27 mouse cellular contexts compared by ENCODE assay signal in the genomic region with DNA sequence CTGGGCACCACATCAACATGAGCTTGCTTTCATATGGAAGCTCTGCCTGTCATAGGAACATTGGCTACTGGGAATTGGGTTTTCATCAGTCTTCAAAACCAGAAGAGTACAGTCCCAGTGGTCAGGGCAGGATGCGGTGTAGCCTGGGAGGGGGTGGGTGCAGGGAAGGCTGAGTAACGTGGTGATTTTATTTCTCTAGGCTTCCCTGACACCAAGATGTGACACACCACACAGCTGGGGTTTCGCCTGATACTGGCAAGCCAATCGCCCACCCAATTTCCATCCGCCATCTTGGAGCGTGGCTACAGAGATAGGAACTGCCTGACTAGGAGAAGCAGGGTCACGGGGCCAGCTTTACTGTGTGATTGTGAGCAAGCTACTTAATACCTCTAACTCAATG. TPM values are rescaled to one million over a fixed set of nuclear protein-coding genes. Genes with fewer than 3 reads are reported as not detected.
DNase-seq lines count a peak whose midpoint lies in the region; ATAC-seq lines count a peak whose summit lies in the region.
"Had no signal": no experiment of that assay in that cellular context is flagged by ENCODE, and none has a peak within 500 bp of the region (broad histone marks: within the 10 kb centered on the region; RNA-seq: fewer than 3 reads in every experiment).

No protein-coding gene starts in this region.

- H3K9ac ChIP-seq in liver, embryonic 12.5 days: no peak overlapping the region
- H3K9ac ChIP-seq in kidney, embryonic 14.5 days (ENCODE audit: low read depth, low read length): no peak overlapping the region
- H3K9ac ChIP-seq: limb, embryonic 13.5 days; lung, embryonic 15.5 days had no signal

- 90% methylated on average over 7 of the region's 7 CpGs for WGBS in heart, embryonic 10.5 days
- 51% methylated on average over 7 of the region's 7 CpGs for WGBS in liver, embryonic 12.5 days (ENCODE audit: insufficient replicate concordance)
- WGBS in macrophage (ENCODE audit: missing documents): 79% methylated on average over 7 of the region's 7 CpGs
- whole genome bisulfite sequencing in kidney, embryonic 14.5 days: 89% methylated on average over 7 of the region's 7 CpGs

- H3K4me2 ChIP-seq in liver, embryonic 12.5 days: peak overlapping the region; percentile 88
- H3K4me2 ChIP-seq in kidney, embryonic 14.5 days (replicated peaks; ENCODE audit: low read depth, low read length): no peak overlapping the region
- H3K4me2 ChIP-seq: limb, embryonic 13.5 days; lung, embryonic 15.5 days; midbrain, embryonic 11.5 days had no signal

- ATAC-seq in liver, embryonic 12.5 days: no peak
- no peak for ATAC-seq in kidney, embryonic 14.5 days (ENCODE audit: low FRiP score, low TSS enrichment)
- ATAC-seq: forebrain, embryonic 16.5 days; hindbrain, postnatal 0 days had no signal

- no peaks in the 10 kb centered on the region for H3K36me3 ChIP-seq in heart, embryonic 10.5 days
- H3K36me3 ChIP-seq in liver, embryonic 12.5 days: no peaks in the 10 kb centered on the region
- no peaks in the 10 kb centered on the region for H3K36me3 ChIP-seq in macrophage (ENCODE audit: inconsistent target)
- no peaks in the 10 kb centered on the region for H3K36me3 ChIP-seq in kidney, embryonic 14.5 days (ENCODE audit: control insufficient read depth, insufficient read depth, low read length)
- H3K36me3 ChIP-seq: forebrain, embryonic 10.5 days; limb, embryonic 13.5 days; lung, embryonic 15.5 days had no signal

- peaks cover 94% of the 10 kb centered on the region for H3K4me1 ChIP-seq in heart, embryonic 10.5 days
- H3K4me1 ChIP-seq in liver, embryonic 12.5 days: peaks cover 100% of the 10 kb centered on the region
- H3K4me1 ChIP-seq in kidney, embryonic 14.5 days (ENCODE audit: control insufficient read depth, insufficient read depth, low read length): peaks cover 59% of the 10 kb centered on the region

- DNase-seq in heart, embryonic 10.5 days (ENCODE audit: low spot score): no peak
- DNase-seq in heart, adult 18-20 months: no peak
- DNase-seq in CD4-positive helper T cell, adult 2 months (ENCODE audit: low read depth, low spot score): peak; percentile 60
- no peak for DNase-seq in kidney, postnatal 4 days
- DNase-seq: adrenal gland, adult 2 months; B cell, adult 2 months; gastrocnemius, postnatal 36 days; layer of hippocampus, postnatal 36 days; right cerebral cortex, postnatal 14 days; thymus, adult 2 months had no signal

- H3K27ac ChIP-seq in heart, embryonic 10.5 days: 0 out of 2 replicates have a peak overlapping the region, but pooled peaks have one; percentile 48
- H3K27ac ChIP-seq in liver, embryonic 12.5 days: peak overlapping the region; percentile 93
- H3K27ac ChIP-seq in macrophage: peak overlapping the region; percentile 100
- no peak overlapping the region for H3K27ac ChIP-seq in kidney, embryonic 14.5 days (ENCODE audit: low read depth, low read length)
- H3K27ac ChIP-seq: layer of hippocampus, adult 2 months; limb, embryonic 13.5 days; stomach, postnatal 0 days had no signal

- H3K4me3 ChIP-seq in heart, embryonic 10.5 days: no peak overlapping the region
- no peak overlapping the region for H3K4me3 ChIP-seq in liver, embryonic 12.5 days
- H3K4me3 ChIP-seq in macrophage (ENCODE audit: inconsistent target): no peak overlapping the region
- no peak overlapping the region for H3K4me3 ChIP-seq in kidney, embryonic 14.5 days (ENCODE audit: low read length)
- H3K4me3 ChIP-seq: forebrain, embryonic 10.5 days; layer of hippocampus, adult 2 months; limb, embryonic 13.5 days; lung, embryonic 15.5 days had no signal

- peaks cover 86% of the 10 kb centered on the region for H3K79me2 ChIP-seq in macrophage (ENCODE audit: inconsistent target)

- no peaks in the 10 kb centered on the region for H3K27me3 ChIP-seq in heart, embryonic 10.5 days (ENCODE audit: insufficient read depth, poor library complexity, severe bottlenecking)
- no peaks in the 10 kb centered on the region for H3K27me3 ChIP-seq in liver, embryonic 12.5 days (replicated peaks)
- H3K27me3 ChIP-seq in kidney, embryonic 14.5 days (ENCODE audit: control insufficient read depth, insufficient read depth, low read length): no peaks in the 10 kb centered on the region; the same call in 1 of the 2 replicates
- H3K27me3 ChIP-seq: lung, embryonic 15.5 days had no signal

- H3K9me3 ChIP-seq in heart, embryonic 10.5 days: no peaks in the 10 kb centered on the region
- H3K9me3 ChIP-seq in liver, embryonic 12.5 days (replicated peaks): no peaks in the 10 kb centered on the region
- H3K9me3 ChIP-seq in kidney, embryonic 14.5 days (ENCODE audit: control insufficient read depth, low read length): no peaks in the 10 kb centered on the region
- H3K9me3 ChIP-seq: forebrain, embryonic 10.5 days; limb, embryonic 13.5 days; lung, embryonic 15.5 days had no signal

RNA-seq across cellular contexts. Expression of a gene that starts 8.2 kb away (rescaled TPM):
- 6.7 and 8.7 TPM in 2 replicates for polyA plus RNA-seq in heart, embryonic 10.5 days (2016; fragmentation: Nextera tagmentation; extraction: Ambion mirVana)
- total RNA-seq in heart, adult 18-20 months (2021): 10 to 100 TPM; 10.6 to 11.5 TPM
- polyA plus RNA-seq in liver, embryonic 12.5 days (2016; fragmentation: Nextera tagmentation; extraction: Ambion mirVana): 8.0 and 8.5 TPM in 2 replicates
- total RNA-seq in macrophage (2018; cell fraction: chromatin; rRNA removed): 100 to 1,000 TPM in 25 of 26 experiments, 10 to 100 TPM in 1; 94.6 to 827 (median 311) TPM
- total RNA-seq in macrophage (2018; cell fraction: cytosol; rRNA removed): 100 to 1,000 TPM in 2 of 26 experiments, 10 to 100 TPM in 24; 20.5 to 164 (median 49.9) TPM
- 100 to 1,000 TPM in 22 of 26 experiments, 10 to 100 TPM in 4; 71.5 to 628 (median 234) TPM for total RNA-seq in macrophage (2018; cell fraction: nucleus; rRNA removed)
- polyA plus RNA-seq in macrophage (2018): 14.2 to 37.1 TPM (median 21.7 TPM) in 3 replicates
- 5.4 and 7.2 TPM in 2 replicates for polyA plus RNA-seq in kidney, embryonic 14.5 days (2014; fragmentation: Nextera tagmentation; extraction: Ambion mirVana)

RNA-seq across cellular contexts. Expression of a gene that starts 32.4 kb away (rescaled TPM):
- polyA plus RNA-seq in heart, embryonic 10.5 days (2016; fragmentation: Nextera tagmentation; extraction: Ambion mirVana): not detected in 2 replicates
- total RNA-seq in heart, adult 18-20 months (2021): not detected
- polyA plus RNA-seq in liver, embryonic 12.5 days (2016; fragmentation: Nextera tagmentation; extraction: Ambion mirVana): not detected in 2 replicates
- 1 to 10 TPM in 1 of 26 experiments, under 1 TPM in 1, not detected in 24; 0.59 to 1.3 TPM for total RNA-seq in macrophage (2018; cell fraction: chromatin; rRNA removed)
- not detected for total RNA-seq in macrophage (2018; cell fraction: cytosol; rRNA removed)
- 1 to 10 TPM in 1 of 26 experiments, under 1 TPM in 2, not detected in 23; 0.47 to 7.2 (median 0.50) TPM for total RNA-seq in macrophage (2018; cell fraction: nucleus; rRNA removed)
- polyA plus RNA-seq in macrophage (2018): not detected in 3 replicates
- polyA plus RNA-seq in kidney, embryonic 14.5 days (2014; fragmentation: Nextera tagmentation; extraction: Ambion mirVana): not detected in 2 replicates
- total RNA-seq: adrenal gland, adult 2 months; adrenal gland, postnatal 4 days; common myeloid progenitor, adult 5-6 weeks; gastrocnemius, postnatal 36 days; hematopoietic stem cell, adult 5-6 weeks; MEL had no signal
- polyA plus RNA-seq: adrenal gland, adult 2 months; forebrain, embryonic 10.5 days; forebrain, embryonic 16.5 days; heart, embryonic 16.5 days; limb, embryonic 13.5 days; lung, embryonic 15.5 days; midbrain, embryonic 11.5 days; stomach, postnatal 0 days; thymus, adult 2 months had no signal

RNA-seq across cellular contexts. Expression of a gene that starts 34.7 kb away (rescaled TPM):
- 0.60 and 0.78 TPM in 2 replicates for polyA plus RNA-seq in heart, embryonic 10.5 days (2016; fragmentation: Nextera tagmentation; extraction: Ambion mirVana)
- total RNA-seq in heart, adult 18-20 months (2021): 1 to 10 TPM in 1 of 2 experiments, under 1 TPM in 1; 0.62 to 1.6 TPM
- 0.19 and 0.41 TPM in 2 replicates for polyA plus RNA-seq in liver, embryonic 12.5 days (2016; fragmentation: Nextera tagmentation; extraction: Ambion mirVana)
- total RNA-seq in macrophage (2018; cell fraction: chromatin; rRNA removed): not detected
- total RNA-seq in macrophage (2018; cell fraction: cytosol; rRNA removed): not detected
- total RNA-seq in macrophage (2018; cell fraction: nucleus; rRNA removed): not detected
- not detected in 3 replicates for polyA plus RNA-seq in macrophage (2018)
- 1.1 and 1.4 TPM in 2 replicates for polyA plus RNA-seq in kidney, embryonic 14.5 days (2014; fragmentation: Nextera tagmentation; extraction: Ambion mirVana)
- total RNA-seq: common myeloid progenitor, adult 5-6 weeks; midbrain, postnatal 0 days had no signal

RNA-seq across cellular contexts. Expression of a gene that starts 35.4 kb away (rescaled TPM):
- 1.0 and 2.8 TPM in 2 replicates for polyA plus RNA-seq in heart, embryonic 10.5 days (2016; fragmentation: Nextera tagmentation; extraction: Ambion mirVana)
- 10 to 100 TPM; 31.5 to 38.5 TPM for total RNA-seq in heart, adult 18-20 months (2021)
- 0.83 and 1.2 TPM in 2 replicates for polyA plus RNA-seq in liver, embryonic 12.5 days (2016; fragmentation: Nextera tagmentation; extraction: Ambion mirVana)
- total RNA-seq in macrophage (2018; cell fraction: chromatin; rRNA removed): under 1 TPM in 1 of 26 experiments, not detected in 25; 0.44 TPM
- not detected for total RNA-seq in macrophage (2018; cell fraction: cytosol; rRNA removed)
- not detected for total RNA-seq in macrophage (2018; cell fraction: nucleus; rRNA removed)
- polyA plus RNA-seq in macrophage (2018): not detected in 3 replicates
- polyA plus RNA-seq in kidney, embryonic 14.5 days (2014; fragmentation: Nextera tagmentation; extraction: Ambion mirVana): 11.0 and 11.3 TPM in 2 replicates
- total RNA-seq: common myeloid progenitor, adult 5-6 weeks; hematopoietic stem cell, adult 5-6 weeks had no signal

RNA-seq across cellular contexts. Expression of a gene that starts 37.4 kb away (rescaled TPM):
- 8.5 and 10.3 TPM in 2 replicates for polyA plus RNA-seq in heart, embryonic 10.5 days (2016; fragmentation: Nextera tagmentation; extraction: Ambion mirVana)
- 10 to 100 TPM; 27.7 to 29.5 TPM for total RNA-seq in heart, adult 18-20 months (2021)
- polyA plus RNA-seq in liver, embryonic 12.5 days (2016; fragmentation: Nextera tagmentation; extraction: Ambion mirVana): 40.0 and 40.2 TPM in 2 replicates
- total RNA-seq in macrophage (2018; cell fraction: chromatin; rRNA removed): 10 to 100 TPM in 25 of 26 experiments, 1 to 10 TPM in 1; 6.0 to 55.3 (median 13.9) TPM
- total RNA-seq in macrophage (2018; cell fraction: cytosol; rRNA removed): 10 to 100 TPM in 2 of 26 experiments, 1 to 10 TPM in 24; 4.5 to 11.4 (median 7.2) TPM
- 10 to 100 TPM in 14 of 26 experiments, 1 to 10 TPM in 12; 6.1 to 19.8 (median 10.1) TPM for total RNA-seq in macrophage (2018; cell fraction: nucleus; rRNA removed)
- polyA plus RNA-seq in macrophage (2018): 4.4 to 9.2 TPM (median 5.4 TPM) in 3 replicates
- polyA plus RNA-seq in kidney, embryonic 14.5 days (2014; fragmentation: Nextera tagmentation; extraction: Ambion mirVana): 11.2 and 13.5 TPM in 2 replicates
